Mouse (Mus musculus) midbrain, embryonic 13.5 days (tissue): ENCODE data around the gene Kif18a. TPM values are rescaled to one million over a fixed set of nuclear protein-coding genes. Genes with fewer than 3 reads are reported as not detected.

Experiments used
- ATAC-seq: fragments of 200-750 bp; cut with Nextera tagmentation; 2 replicates; pipeline ENCODE4 v1.8.0; 2017; ENCODE audit warnings: mild to moderate bottlenecking, moderate TSS enrichment, moderate library complexity
- H3K27ac ChIP-seq: fragments of 300-500 bp; sonication (generic); 2 replicates; pipeline ENCODE4 v1.5.1; 2015; ENCODE audit warnings: inconsistent platforms, mild to moderate bottlenecking, moderate library complexity
- H3K27me3 ChIP-seq: fragments of 300-500 bp; sonication (generic); 2 replicates; pipeline ENCODE4 v1.6.1; 2015; ENCODE audit warnings: mild to moderate bottlenecking, inconsistent platforms
- H3K36me3 ChIP-seq: fragments of 300-500 bp; sonication (generic); 2 replicates; pipeline ENCODE4 v1.6.1; 2015; ENCODE audit warnings: mild to moderate bottlenecking, inconsistent platforms
- H3K4me1 ChIP-seq: fragments of 300-500 bp; sonication (generic); replicated peaks from 2 replicates; pipeline ENCODE4 v1.6.1; 2015; ENCODE audit warnings: inconsistent platforms
- H3K4me2 ChIP-seq: fragments of 300-500 bp; sonication (generic); replicated peaks from 2 replicates; pipeline ENCODE4 v1.6.1; 2015; ENCODE audit warnings: moderate library complexity, mild to moderate bottlenecking, inconsistent platforms
- H3K4me3 ChIP-seq: fragments of 300-500 bp; sonication (generic); replicated peaks from 2 replicates; pipeline ENCODE4 v1.5.1; 2015; ENCODE audit warnings: mild to moderate bottlenecking, inconsistent platforms
- H3K9ac ChIP-seq: fragments of 300-500 bp; sonication (generic); replicated peaks from 2 replicates; pipeline ENCODE4 v1.6.1; 2015; ENCODE audit warnings: mild to moderate bottlenecking, inconsistent platforms
- H3K9me3 ChIP-seq: fragments of 300-500 bp; sonication (generic); 2 replicates; pipeline ENCODE4 v1.6.1; 2016; ENCODE audit warnings: mild to moderate bottlenecking, inconsistent platforms
- WGBS: fragments of 180-500 bp; shearing (Covaris S2); methylation state at CpG from one replicate; pipeline ENCODE4 v1.1.7; 2015; 5-methylcytosine and 5-hydroxymethylcytosine counted together
- polyA plus RNA-seq: library from polyadenylated mRNA; unstranded; fragments of >200 nt; fragmentation: Nextera tagmentation; extraction: Ambion mirVana; gene quantifications from 2 replicates; pipeline ENCODE4 v1.2.1, GENCODE M21; 2015

Kif18a gene
- polyA plus RNA-seq, 1 experiment from 2014 or later, result 15.1 TPM

DNA sequence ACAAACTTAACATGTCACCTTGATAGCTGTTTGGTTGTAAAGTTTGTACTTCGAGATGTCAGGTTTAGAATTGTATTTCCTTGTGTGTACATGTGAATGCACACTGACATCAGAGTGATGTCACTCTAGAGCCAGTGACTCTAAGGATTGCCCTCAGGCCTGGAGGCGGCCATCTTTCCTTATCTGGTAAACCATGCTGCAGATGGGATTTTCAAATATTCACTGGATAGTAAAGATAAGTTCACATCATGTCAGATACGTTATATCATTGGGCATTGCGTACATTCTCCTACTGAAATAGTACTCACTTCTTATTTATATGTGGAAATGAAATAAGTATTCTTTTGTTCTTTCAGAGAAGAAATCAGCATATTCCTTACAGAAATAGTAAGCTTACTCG is 15.7 kb downstream of the Kif18a start:
- WGBS, result 94% methylated on average over 5 of the region's 5 CpGs

DNA sequence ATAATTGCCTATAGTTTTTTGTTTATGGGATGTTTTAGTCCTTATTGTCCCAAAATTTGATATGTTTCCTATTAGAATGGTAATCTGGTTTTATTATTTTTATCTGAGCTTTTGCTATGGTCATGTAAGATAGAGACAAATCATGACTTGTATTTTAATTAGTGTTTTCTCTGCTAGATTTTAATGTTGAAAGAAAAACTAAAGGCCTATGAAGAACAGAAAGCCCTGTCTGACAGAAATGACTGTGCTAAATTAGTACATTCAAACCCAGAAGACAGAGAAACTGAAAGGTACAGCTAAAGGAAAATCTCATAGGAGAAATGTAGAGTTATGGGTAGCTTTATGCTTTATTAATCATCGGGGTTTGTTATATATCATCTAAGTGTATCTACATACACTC is 17.6 kb downstream of the Kif18a start:
- Histone ChIP-seq H3K27ac (no peak overlapping the region), H3K36me3 (peaks cover 7% of the 10 kb centered on the region), H3K27me3 (no peaks in the 10 kb centered on the region), H3K4me1 (no peaks in the 10 kb centered on the region), H3K4me2 (no peak overlapping the region), H3K9ac (no peak overlapping the region), H3K9me3 (no peaks in the 10 kb centered on the region), H3K4me3 (no peak overlapping the region)
- WGBS, result 92% methylated on average over 1 of the region's 1 CpGs
- no peak for ATAC-seq

More for the DNA sequence above, 15.7 kb downstream of the Kif18a start:
- peaks cover 17% of the 10 kb centered on the region for H3K36me3 ChIP-seq
- no peak overlapping the region for H3K4me2 ChIP-seq
- no peak overlapping the region for H3K9ac ChIP-seq
- no peak for ATAC-seq
- no peak overlapping the region for H3K4me3 ChIP-seq
- no peaks in the 10 kb centered on the region for H3K27me3 ChIP-seq
- H3K4me1 ChIP-seq, result no peaks in the 10 kb centered on the region
- H3K27ac ChIP-seq, result no peak overlapping the region
- H3K9me3 ChIP-seq, result no peaks in the 10 kb centered on the region

DNA sequence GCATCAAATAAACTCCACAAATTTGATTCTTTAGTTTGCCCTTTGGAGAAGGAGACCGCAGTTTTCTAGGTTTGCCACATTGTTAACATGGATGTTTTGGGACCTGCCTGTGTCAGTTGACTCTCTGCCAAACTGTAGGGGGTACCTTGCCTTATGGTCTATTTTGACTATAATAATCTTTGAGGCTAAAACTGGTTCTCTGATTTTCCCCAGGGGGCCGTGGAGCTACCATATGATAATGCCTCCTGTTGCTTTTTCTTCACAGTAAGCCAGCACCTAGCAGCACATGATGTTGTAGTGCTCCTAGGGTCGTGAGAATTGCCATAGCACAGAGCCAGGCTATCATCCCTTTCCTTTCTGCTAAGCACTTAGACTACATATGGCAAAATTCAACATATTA is 21.7 kb downstream of the Kif18a start:
- no peak overlapping the region for H3K27ac ChIP-seq
- no peaks in the 10 kb centered on the region for H3K4me1 ChIP-seq
- H3K4me2 ChIP-seq, result no peak overlapping the region
- no peaks in the 10 kb centered on the region for H3K27me3 ChIP-seq
- ATAC-seq, result no peak
- H3K9me3 ChIP-seq, result no peaks in the 10 kb centered on the region
- no peak overlapping the region for H3K9ac ChIP-seq
- no peaks in the 10 kb centered on the region; the same call in 1 of the 2 replicates for H3K36me3 ChIP-seq
- WGBS, result 97% methylated on average over 3 of the region's 3 CpGs
- H3K4me3 ChIP-seq, result no peak overlapping the region

DNA sequence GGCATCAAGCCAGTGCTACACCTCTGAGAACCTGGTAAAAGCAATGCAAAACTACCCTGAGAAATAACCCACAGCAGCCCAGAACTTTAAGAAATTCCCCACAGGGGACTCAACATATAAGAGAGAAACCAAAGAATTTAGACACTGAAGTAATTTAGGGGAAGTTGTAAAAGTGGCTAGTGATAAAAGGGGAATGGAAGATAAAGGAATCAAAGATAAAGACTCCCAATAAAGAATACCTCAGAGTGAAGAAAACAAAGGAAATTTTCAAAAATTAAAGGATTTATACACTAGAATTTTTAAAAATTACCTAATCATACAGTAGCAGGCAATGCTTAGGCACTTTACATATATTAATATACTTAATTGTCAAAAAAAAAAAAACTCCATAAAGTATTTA is 23.1 kb downstream of the Kif18a start:
- Histone ChIP-seq H3K9me3 (no peaks in the 10 kb centered on the region), H3K36me3 (no peaks in the 10 kb centered on the region; the same call in 1 of the 2 replicates), H3K9ac (no peak overlapping the region), H3K27ac (no peak overlapping the region), H3K4me1 (no peaks in the 10 kb centered on the region), H3K4me3 (no peak overlapping the region), H3K4me2 (no peak overlapping the region), H3K27me3 (no peaks in the 10 kb centered on the region)
- ATAC-seq, result no peak

DNA sequence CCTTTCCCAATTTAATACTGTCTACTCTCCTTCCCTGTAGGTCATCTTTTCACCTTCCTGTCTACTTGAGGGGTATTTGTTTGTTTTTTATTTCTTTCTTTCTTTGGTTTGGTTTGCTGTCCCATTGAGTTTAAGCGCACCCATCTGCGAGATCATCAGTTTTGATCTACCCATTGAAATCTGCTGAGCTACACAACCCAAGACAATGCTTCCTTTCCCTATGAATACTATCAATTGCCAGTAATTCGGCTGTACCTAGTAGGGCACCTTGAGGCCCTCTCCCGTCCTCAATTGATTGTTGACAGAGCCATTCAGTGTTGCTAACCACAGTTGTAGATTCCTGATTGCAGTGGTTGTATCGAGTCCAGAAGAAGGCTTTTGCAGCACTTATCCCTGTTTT is 30.8 kb downstream of the Kif18a start:
- WGBS, result 95% methylated on average over 5 of the region's 5 CpGs
- Histone ChIP-seq H3K9ac (no peak overlapping the region), H3K4me2 (no peak overlapping the region), H3K9me3 (no peaks in the 10 kb centered on the region), H3K36me3 (peaks cover 5% of the 10 kb centered on the region; the same call in 1 of the 2 replicates), H3K27ac (no peak overlapping the region), H3K4me3 (no peak overlapping the region), H3K4me1 (no peaks in the 10 kb centered on the region), H3K27me3 (no peaks in the 10 kb centered on the region)
- no peak for ATAC-seq

DNA sequence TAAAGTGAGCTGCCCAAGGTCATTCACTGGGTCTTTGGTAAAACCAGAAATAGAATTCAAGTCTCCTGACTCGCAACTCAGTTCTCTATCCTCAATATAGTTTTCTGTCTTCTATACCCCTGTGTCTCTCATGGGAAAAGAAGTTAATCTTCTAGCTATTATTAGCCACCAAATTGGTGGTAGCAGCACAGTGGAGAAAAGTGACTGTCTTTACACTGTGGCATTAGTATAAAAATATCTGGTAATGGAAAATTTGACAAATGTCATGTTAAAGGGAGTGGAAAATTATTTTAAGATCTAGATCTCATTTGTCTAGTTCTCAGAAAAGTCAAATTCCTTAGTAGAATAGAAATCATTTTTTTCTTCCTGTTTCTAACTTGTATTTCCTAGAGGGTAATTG is 51.3 kb downstream of the Kif18a start:
- 92% methylated on average over 1 of the region's 1 CpGs for WGBS
- Histone ChIP-seq H3K4me2 (no peak overlapping the region), H3K27me3 (no peaks in the 10 kb centered on the region), H3K4me1 (no peaks in the 10 kb centered on the region), H3K4me3 (no peak overlapping the region), H3K36me3 (peaks cover 8% of the 10 kb centered on the region), H3K9ac (no peak overlapping the region), H3K27ac (no peak overlapping the region), H3K9me3 (no peaks in the 10 kb centered on the region)
- no peak for ATAC-seq

DNA sequence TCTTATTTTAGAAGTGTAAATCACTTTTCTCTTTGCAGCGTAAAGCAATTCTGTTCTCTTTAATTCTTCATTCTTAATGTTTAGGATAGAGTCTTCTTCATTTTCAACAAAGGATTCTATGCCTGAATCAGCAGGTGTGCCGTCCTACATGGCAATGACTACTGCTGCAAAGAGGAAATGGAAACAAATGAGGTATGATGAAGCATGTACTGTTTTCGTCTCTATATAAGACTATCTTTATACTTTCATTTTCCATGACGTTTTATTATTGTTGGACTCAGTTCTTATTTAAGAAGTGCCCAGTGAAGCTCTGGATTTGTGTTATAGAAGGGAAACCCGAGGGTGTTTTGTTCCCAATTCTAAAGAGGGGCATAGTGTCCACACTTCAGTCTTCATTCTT is 53.7 kb downstream of the Kif18a start:
- no peak overlapping the region for H3K27ac ChIP-seq
- no peaks in the 10 kb centered on the region for H3K9me3 ChIP-seq
- H3K4me3 ChIP-seq, result no peak overlapping the region
- H3K4me2 ChIP-seq, result no peak overlapping the region
- no peak for ATAC-seq
- no peak overlapping the region for H3K9ac ChIP-seq
- no peaks in the 10 kb centered on the region for H3K27me3 ChIP-seq
- 99% methylated on average over 5 of the region's 5 CpGs for WGBS
- no peaks in the 10 kb centered on the region for H3K4me1 ChIP-seq
- peaks cover 10% of the 10 kb centered on the region for H3K36me3 ChIP-seq

DNA sequence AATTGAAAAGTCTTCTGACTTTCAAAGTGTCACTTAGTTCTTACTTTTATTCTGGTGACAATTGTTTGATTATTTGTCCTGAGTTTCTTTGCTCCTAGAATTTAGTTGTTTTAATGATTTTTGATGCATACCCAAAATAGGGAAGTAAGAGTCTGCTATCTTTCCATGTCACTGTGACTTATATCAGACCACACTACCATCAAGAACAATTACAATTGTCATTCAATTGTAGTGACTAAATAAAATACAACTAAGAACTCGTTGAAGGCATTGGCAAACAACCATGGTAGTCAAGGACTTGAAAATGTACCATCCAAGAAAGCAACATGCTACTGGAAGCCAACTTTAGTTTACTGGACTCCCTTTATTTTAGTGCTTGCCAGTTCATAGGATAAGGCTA is 55.2 kb downstream of the Kif18a start:
- no peak for ATAC-seq
- no peaks in the 10 kb centered on the region for H3K9me3 ChIP-seq
- H3K9ac ChIP-seq, result no peak overlapping the region
- H3K27me3 ChIP-seq, result no peaks in the 10 kb centered on the region
- WGBS, result 91% methylated on average over 1 of the region's 1 CpGs
- H3K4me2 ChIP-seq, result no peak overlapping the region
- no peak overlapping the region for H3K27ac ChIP-seq
- no peak overlapping the region for H3K4me3 ChIP-seq
- peaks cover 10% of the 10 kb centered on the region for H3K36me3 ChIP-seq
- no peaks in the 10 kb centered on the region for H3K4me1 ChIP-seq

DNA sequence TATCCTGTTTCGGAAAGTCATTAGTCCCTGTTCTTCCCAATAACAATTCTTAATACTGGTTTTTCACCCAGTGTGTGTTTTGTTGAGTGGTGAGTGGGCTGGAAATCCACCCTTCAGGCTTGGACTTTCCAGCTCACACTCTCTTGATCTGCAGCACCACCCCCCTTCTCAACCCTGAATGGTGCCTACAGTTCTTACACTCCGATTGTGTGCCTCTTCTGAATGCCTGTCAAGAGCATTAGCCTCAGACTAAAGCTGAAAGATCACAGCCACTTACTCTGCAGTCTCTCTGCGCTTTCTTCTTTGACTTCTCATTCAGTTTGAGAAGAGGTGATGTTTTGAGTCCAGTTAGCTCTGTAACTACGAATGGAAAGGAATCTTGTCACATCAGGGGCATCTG is 64.8 kb downstream of the Kif18a start:
- 37% methylated on average over 4 of the region's 4 CpGs for WGBS
- Histone ChIP-seq H3K4me1 (peaks cover 5% of the 10 kb centered on the region; the same call in 1 of the 2 replicates), H3K9ac (no peak overlapping the region), H3K36me3 (no peaks in the 10 kb centered on the region), H3K27ac (no peak overlapping the region), H3K4me2 (no peak overlapping the region), H3K27me3 (no peaks in the 10 kb centered on the region), H3K9me3 (no peaks in the 10 kb centered on the region), H3K4me3 (no peak overlapping the region)
- ATAC-seq, result peak; percentile 85

DNA sequence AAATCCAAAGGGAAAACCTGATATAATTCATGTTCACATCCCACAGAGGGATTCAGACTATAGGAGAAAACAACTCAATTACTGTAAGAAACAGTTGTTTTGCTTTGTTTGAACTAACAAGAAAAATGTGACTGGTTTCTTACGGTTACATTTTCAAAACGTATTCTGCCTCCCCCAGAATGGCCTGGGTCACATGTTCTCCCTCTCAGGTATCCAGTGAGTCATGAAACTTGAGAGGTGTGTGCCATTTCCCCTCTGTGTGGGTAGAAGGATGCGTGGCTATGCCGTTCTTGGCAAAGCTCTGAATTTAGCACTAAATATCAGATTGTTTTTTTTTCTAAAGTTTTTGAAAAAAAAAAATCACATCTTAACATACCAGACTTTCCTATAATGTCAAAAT is 68.2 kb downstream of the Kif18a start:
- no peaks in the 10 kb centered on the region for H3K9me3 ChIP-seq
- H3K27me3 ChIP-seq, result no peaks in the 10 kb centered on the region
- no peaks in the 10 kb centered on the region for H3K36me3 ChIP-seq
- H3K4me3 ChIP-seq, result no peak overlapping the region
- peaks cover 5% of the 10 kb centered on the region; the same call in 1 of the 2 replicates for H3K4me1 ChIP-seq
- no peak for ATAC-seq
- no peak overlapping the region for H3K27ac ChIP-seq
- WGBS, result 87% methylated on average over 4 of the region's 4 CpGs
- H3K9ac ChIP-seq, result no peak overlapping the region
- H3K4me2 ChIP-seq, result no peak overlapping the region

DNA sequence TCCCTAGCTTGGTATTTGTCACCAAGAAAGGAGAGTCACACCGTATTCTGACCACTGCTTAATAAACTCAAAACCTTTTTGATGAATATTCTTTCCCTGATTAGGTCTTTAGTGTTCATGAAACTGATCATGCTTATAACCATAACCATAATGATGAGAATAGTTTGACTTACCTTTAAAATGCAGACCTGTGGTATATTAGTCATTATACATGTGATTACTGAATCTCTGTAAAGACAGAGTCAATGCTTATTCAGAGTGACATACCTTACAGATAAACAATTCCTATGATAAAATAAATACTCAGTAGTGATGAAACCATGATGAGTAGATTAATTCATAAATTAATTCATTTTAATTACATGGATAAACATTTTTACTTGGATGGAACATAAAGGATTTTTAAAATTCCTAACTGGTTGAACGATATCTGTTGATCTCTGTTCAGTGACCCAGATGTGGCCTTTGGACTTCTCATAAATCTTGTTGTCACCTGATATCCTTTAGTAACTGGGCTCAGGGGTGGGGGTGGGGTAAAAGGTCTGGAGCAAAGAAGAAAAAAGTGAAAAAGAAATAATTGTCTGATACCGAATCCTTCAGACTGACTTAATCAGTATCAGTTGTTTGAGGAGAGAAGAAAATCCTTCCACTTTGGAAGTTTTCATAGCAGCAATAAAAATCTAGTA is 78.1 kb downstream of the Kif18a start:
- WGBS, result 91% methylated on average over 3 of the region's 3 CpGs
- H3K27me3 ChIP-seq, result no peaks in the 10 kb centered on the region
- H3K4me2 ChIP-seq, result no peak overlapping the region
- H3K4me1 ChIP-seq, result no peaks in the 10 kb centered on the region
- H3K36me3 ChIP-seq, result no peaks in the 10 kb centered on the region
- H3K9me3 ChIP-seq, result no peaks in the 10 kb centered on the region
- ATAC-seq, result no peak
- H3K4me3 ChIP-seq, result no peak overlapping the region
- H3K27ac ChIP-seq, result no peak overlapping the region
- no peak overlapping the region for H3K9ac ChIP-seq

DNA sequence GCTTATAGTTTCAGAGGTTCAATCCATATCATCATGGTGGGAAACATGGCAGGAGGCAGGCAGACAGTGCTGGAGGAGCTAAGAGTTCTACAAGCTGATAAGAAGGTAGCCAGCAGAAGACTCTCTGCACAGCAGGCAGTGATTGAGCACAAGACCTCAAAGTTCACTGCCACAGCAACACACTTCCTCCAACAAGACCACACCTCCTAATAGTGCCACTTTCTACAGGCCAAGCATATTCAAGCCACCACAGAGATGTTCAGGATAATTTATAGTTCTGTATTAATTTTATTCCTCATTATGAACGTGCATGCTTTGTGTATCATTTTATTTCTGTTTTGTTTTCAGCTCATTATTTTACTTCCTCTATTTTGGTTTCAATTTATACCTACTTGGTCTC is 85.4 kb downstream of the Kif18a start:
- Histone ChIP-seq H3K36me3 (no peaks in the 10 kb centered on the region), H3K4me2 (no peak overlapping the region), H3K4me1 (no peaks in the 10 kb centered on the region), H3K9ac (no peak overlapping the region), H3K27ac (no peak overlapping the region), H3K4me3 (no peak overlapping the region), H3K27me3 (no peaks in the 10 kb centered on the region), H3K9me3 (no peaks in the 10 kb centered on the region)
- 78% methylated on average over 1 of the region's 1 CpGs for WGBS
- ATAC-seq, result no peak

DNA sequence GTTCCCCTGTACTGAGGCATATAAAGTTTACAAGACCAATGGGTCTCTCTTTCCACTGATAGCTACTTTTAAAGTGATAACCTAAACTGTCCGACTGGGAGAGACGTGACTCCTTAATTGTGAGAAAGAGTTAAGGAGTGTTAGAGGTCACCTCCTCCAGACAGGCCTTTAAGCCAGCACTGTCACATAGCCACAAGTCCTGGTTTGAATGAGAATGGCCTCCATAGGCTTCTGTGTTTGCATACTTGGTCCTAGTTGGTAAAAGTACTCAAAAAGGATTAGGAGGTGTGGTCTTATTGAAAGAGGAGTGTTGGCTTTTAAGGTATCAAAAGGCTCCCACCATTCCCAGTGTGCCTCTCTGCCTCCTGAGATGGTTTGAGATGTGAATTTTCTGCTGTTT is 94.3 kb downstream of the Kif18a start:
- H3K4me1 ChIP-seq, result no peaks in the 10 kb centered on the region
- no peaks in the 10 kb centered on the region for H3K36me3 ChIP-seq
- H3K4me3 ChIP-seq, result no peak overlapping the region
- H3K4me2 ChIP-seq, result no peak overlapping the region
- ATAC-seq, result no peak
- no peaks in the 10 kb centered on the region for H3K9me3 ChIP-seq
- no peaks in the 10 kb centered on the region for H3K27me3 ChIP-seq
- WGBS, result 9% methylated on average over 2 of the region's 2 CpGs
- H3K27ac ChIP-seq, result no peak overlapping the region
- H3K9ac ChIP-seq, result no peak overlapping the region
